Mouse (Mus musculus) ovary, postnatal 10 days (tissue): Measurements from ENCODE around the gene Nfkbib.
A peak's percentile ranks its signal among the peaks of the same experiment; 100 is the strongest.

ENCODE experiments used
- DNase-seq: peaks from one replicate; pipeline ENCODE4 v3.0.0; 2022; ENCODE audit warnings: low spot score

Nfkbib gene

DNA sequence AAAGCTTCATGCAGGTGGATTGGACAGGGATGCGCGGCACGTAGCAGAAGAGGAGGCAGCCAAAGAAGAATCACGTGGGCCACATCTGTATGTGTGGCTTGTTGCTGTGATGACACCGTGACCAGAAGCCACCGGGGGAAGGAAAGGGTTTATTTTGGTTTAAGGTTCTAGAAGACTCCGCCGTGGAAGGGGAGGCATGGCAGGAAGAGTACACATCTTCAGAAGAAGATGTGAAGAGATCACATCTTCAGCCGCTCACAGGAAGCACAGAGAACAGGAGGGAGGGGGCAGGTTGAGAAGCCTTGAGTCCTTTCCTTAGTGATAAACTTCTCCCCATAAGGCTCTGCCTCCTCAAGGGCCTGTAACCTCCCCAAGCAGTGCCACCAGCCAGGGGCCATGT lies 32.7 kb upstream of the Nfkbib start:
- DNase-seq = no peak

DNA sequence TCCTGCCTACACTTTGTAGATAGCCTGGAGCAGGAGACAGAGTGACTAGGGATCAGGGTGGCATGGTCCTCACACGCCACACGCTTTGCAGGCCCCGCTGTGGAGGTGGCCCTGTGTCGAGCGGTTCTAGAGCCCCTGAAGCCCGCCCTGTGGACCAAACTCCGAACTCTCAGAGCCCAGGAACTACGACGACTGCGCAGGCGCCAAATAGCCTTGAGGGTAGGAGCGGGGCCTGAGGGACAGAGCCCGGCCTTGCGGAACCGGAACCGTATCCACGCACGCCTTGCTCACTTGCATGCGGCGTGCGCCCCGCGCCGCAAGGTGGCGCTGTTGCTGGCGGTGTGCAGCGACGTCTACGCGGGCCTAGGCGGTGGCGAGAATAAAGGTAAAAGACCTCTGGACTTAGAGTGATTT lies 29.3 kb upstream of the Nfkbib start:
- DNase-seq = peak; percentile 62

DNA sequence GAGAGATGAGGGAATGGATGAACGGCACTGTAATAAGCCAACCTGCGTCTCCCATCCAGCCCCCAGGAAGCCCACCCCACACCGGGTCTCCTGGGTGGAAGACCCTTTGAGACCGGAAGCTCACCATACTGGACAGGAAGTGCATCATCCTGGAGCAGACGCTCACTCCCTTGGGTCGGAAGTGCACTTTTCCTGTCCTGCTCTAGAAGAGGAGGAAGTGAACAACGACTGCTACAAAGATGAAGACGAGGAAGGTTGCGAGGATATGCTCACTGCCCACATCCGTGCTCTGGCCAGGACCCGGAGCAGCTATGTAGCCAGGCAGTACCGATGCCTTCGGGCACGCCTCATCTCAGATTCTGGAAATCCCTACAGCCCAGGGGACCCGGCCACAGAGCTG lies 28.5 kb upstream of the Nfkbib start:
- no peak for DNase-seq

DNA sequence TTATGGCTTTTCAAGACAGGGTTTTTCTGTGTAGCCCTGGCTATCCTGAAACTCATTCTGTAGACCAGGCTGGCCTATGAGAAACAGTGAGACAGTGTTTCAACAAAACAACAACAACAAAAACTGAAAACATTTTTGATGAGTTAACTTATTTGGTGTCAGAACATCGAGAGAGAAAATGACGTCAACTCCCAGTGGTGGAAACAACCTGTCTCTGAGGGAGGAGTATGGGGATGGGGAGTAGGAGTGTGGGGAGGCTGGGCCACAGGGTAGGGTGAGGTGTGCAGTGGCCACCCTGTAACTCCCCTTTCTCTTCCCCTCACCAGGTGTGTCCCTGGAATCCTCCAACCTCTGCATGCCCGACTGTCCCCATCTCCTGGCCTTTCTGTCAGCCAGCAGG lies 27.2 kb upstream of the Nfkbib start:
- no peak for DNase-seq

DNA sequence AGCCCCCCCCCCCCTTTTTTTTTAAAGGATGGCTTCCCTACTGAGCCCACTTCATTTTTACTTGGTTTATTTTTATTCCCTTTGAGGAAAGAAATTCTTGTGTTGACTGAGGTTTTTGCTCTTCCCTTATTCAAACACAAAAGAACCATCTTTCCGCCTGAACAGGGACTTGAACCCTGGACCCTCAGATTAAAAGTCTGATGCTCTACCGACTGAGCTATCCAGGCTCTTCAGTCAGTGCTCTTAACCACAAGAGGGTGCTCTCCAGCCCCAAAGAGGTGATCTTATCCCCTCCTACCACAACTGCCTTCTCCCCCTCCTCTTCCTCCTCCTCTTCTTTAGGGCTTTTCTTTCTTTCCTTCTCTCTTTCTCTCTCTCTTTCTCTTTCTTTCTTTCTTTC lies 26.5 kb upstream of the Nfkbib start:
- DNase-seq = no peak

DNA sequence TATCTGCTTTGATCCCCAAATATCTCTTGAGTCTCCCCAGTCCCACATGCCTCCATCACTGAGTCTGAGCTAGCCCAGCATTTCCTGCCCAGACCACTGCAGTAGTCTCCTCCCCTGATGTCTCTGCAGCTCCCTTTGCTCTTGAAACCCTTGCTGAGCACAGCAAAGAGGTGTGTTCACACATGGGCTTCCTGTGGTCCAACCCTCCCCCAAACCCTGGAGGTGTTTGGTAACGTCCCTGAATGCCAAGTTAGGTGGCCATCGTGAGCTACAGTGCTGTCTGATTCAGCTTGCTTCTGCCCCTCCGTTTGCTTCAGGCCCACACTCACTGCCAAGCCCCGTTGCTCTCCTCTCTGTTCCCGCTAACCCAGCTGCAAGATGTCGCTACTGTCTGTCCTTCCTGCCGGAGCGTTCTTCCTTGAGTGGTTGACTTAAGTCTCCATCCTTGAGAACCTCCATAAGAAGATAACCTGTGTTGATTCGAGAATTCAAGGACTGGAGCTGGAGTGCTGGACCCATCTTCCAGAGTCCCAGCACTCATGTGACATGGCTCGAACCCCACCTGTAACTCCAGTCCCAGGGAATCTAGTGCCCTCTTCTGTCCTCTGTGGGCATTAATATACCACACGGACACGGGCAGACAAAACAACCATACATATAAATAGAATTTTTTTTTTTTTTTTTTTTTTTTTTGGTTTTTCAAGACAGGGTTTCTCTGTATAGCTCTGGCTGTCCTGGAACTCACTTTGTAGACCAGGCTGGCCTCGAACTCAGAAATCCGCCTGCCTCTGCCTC lies 25.3 kb upstream of the Nfkbib start:
- no peak for DNase-seq

DNA sequence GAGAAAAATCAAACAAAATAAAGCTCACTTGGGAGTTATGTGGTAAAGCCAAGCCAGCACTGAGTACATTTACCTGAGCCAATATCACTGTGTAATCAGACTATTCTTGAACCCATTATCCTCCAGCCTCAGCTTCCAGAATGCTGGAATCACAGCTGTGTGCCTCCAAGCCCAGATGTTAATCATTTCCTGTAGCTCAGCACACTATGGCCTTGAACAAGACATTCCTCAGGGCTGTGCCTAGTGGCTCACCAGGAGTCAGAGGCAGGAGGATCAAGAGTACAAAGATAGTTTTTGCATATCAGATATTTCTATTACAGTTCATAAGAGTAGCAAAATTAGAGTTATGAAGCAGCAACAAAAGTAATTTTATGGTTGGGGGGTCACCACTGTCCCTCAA lies 24.4 kb upstream of the Nfkbib start:
- DNase-seq = no peak

DNA sequence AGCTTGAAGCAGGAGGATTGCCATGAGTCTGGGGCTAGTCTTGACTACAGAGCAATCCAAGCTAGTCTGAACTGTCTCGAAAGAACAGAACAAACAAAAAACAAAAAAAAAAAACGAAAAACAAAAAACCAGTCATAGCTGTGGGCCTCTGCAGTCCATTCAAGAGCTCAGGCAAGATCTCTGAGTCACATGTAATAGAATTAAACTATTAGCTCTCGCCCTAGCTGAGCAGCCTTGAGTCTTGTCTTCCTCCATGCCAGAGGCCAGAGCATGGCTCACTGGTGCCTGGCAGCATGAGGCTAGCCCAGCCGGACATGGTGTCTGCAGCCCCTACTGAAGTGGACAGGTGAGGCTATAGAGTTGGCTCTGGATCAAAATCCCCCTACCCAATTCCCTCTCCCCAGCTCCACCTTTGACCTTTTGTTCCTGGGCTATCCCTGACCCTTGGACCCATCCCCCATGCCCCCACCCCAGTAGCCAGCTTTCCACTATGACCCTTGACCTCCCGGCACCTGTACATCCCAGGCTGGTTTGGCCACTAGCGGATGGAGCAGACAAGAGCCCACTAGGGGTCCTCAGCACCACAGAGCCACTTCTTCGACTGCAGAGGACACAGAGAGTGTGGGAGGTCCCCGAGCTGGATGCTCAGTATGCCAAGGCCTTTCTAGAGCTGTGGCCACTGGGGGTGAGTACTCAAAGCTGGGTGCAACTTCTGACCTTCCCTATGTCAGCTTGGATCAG lies 22.9 kb upstream of the Nfkbib start:
- no peak for DNase-seq

DNA sequence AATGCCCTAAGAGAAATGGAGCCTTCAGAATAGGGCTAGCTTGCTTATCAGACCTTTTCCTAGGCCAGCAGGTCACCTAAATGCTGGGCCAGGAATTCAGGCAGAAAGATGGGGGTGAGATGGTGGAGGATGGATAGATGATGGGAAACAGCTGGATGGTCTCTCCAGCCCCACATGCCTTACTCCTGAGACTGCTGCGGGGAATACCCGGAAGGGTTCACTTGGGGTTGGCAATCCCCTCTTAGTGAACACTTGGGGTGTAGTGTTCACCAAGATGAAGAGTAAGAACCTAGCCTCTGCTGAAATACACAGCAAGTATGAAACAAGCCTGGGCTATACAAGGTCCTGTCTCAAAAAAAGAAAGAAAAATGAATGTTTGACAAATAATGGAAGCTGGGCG lies 21.9 kb upstream of the Nfkbib start:
- no peak for DNase-seq

DNA sequence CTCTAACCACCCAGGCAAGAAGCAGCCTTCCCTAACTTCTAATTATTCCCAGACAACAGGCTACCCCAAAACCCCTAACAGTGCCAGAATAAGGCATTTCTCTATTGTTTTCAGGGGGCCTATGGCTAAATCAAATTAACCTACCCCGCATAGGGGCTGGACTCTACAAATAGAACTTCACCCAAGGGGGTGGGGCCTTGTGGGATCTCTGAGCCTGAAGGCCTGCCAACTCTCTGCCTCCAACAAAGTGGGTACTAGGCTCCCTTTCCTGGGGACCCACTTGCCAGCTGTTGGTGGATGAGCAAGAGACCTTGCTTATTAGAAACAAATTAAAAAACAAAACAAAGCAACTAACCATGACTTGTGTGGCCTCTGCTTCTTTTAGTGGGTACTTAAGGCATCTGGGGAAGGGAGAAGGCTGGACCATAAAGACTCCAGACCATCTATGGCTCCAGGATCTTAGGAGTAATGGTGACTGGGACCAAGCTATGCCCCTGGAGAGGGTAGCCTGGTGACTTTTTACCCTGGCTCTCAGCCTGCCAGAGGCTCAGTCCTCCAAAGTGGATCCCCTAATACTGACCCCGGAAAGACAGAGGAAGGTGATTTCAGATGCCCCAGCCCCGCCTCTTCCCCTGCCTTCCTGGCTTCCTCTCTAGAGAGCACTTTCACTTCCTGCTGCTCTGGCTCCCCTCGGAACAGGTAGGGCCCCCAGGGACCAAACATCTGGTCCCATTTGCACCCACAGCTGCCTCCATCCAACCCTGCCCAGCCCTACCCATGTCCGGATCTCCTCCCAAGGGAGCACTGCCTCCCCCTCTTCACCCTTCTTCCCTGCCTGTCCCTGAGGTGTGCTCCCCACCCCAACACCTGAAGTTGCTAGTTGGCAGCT lies 21.2 kb upstream of the Nfkbib start, which contains the start of gene Rinl:
Gene Rinl, plus strand, starts transcription at position 663 of the 889 bp plus-strand sequence.
- no peak for DNase-seq

DNA sequence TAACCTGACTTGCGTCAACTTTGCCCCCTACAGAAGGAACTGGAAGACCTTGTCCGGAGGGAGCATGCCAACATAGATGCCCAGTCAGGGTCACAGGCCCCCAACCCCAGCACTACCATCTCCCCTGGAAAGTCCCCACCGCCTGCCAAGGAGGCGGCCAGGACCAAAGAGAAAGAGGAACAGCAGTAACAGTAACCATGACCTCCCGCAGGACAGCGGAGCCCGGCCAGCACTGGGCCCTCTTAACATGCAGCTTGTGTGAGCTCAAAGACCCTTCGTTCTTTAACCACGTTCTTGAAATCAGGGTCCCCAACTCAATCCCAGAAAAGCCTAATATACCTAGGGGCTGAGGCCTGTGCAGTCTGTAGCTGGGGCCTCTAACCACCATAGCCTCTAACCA lies 20.6 kb upstream of the Nfkbib start:
- DNase-seq = no peak

DNA sequence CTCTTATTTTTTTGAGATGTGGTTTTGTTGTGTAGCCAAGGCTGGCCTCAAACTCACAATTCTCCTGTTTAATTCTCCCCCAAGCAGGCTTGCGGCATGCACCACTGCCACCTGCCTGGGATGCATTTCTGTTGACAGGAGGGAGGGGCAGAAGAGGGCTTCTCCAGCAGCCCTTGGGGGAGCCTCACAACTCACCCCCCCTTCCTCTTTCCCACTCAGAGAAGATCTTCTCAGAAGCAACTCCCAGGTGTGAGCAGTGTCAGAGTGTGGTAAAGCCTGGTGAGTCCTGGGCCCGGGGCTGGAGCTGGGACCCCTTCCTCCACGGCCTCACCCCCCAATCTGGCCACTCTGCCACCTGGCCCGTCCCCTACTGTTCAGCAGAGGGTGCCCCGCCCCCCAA lies 17.8 kb upstream of the Nfkbib start:
- DNase-seq = no peak

DNA sequence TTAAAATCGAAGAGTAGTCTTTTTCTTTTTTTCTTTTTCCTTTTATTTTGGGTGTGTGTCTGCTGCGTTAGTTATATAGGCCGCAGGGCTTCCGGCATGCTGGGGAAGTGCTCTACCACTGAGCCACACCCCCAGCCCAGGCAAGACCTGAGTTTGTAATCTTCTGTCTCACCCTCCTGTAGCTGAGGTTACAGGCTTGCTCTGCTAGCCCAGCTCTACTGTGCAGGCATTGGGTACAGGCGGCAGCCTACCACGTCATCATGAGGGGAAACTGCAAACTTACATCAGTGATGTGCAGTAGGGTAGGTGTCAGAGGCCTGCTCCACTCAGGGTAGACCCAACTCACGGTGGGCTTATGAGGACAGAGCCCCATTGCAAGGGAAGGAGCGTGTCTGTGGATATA lies 13.9 kb upstream of the Nfkbib start:
- no peak for DNase-seq

DNA sequence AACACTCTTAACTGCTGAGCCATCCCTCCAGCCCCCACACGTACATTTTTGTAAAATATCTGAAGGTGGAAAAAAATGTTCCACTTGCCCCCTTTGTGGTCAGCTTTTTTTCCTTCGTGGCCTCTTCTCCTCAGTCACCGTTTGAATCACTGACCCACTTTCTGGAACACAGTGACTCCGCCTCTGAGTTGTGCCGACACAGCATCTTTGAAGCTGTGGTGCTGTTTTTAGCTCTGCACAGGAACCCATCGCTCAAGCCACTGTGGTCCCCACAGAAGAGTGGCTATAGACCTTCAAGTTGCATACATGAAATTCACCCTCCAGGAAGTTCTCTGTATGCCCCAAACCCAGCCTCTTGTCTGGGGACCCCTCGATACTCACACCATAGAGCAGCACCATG lies 13.5 kb upstream of the Nfkbib start:
- no peak for DNase-seq

DNA sequence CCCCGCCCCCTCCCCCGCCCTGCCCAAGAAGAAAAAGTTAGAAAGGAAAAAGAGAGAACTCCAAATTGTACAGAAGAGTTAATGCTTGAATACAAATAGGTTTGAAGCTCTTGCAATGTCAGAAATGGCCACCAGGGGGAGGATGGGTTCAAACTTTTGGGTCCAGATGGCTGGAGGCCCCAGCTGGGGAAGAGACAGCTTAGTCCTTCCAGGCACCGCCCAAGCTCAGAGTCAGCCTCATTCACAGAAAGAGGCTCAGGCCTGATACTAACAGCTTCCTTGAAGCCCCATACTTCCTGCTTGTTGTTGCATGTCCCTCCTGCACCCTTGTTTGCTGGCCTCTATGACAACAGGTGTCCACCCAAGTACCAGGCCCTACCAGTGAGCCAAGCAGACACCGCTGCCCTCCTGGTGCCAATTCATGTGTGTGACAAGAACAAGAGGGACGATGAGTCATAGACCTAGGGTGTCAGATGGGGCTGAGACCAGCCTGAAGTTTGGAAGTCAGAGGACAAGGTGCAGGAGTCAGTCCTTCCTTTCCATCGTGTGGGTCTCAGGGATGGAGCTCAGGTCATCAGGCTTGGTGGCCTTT lies 12.9 kb upstream of the Nfkbib start:
- peak; percentile 85 for DNase-seq

DNA sequence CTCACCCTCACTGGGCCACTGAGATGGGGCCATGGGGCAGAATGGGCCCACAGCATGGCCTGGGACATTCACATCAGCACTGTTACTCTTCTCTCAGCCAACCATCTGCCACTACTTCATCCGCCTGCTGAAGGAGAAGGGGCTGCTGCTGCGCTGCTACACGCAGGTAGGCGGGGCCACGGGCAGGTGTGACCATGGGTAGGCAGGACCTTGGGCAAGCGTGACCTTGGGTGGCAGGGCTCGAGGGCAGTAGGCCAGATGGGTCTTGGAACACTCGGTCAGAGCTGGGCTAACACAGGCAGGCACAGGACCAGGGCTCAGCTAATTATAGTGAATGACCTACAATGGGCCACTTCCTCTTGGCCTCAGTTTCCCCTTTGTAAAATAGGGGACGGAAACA lies 11.5 kb upstream of the Nfkbib start:
- DNase-seq = no peak

DNA sequence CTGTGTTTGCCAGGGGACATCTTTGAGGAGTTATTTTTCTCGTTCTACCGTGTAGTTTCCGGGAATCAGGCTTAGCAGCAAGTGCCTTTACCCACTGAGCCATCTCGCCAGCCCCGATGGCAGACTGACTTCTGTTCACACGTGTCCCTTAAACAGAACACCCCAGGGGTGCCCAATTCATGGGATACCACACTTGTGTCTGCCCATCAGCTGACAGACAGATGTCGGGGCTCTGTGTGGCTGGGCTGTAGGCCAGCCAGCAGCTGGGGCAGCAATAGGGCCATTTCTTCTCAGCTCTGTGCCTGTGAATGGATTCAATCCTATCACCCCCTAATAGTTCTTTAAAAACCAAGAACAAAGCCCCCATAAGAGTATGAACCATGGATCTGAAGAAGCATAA lies 7.8 kb upstream of the Nfkbib start:
- no peak for DNase-seq

DNA sequence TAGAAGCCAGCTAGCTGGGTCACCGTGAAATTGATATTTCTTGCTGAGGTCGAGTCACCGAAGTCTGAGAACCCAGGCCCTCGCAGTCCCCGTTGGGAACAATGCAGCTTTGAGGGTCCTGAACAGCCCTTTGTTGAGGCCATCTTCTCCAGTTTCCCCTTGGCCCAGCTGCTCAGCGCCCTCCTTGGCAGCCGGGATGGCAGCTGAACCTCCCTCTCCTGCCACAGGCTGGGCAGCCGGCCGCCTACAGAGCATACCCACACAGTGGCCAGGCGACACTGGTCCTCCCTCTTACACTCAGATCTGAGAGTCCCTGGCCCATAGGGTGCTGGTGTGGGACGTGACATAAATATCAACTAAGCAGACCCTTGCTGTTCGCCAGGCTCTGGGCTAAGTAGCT lies 6.9 kb upstream of the Nfkbib start:
- no peak for DNase-seq

DNA sequence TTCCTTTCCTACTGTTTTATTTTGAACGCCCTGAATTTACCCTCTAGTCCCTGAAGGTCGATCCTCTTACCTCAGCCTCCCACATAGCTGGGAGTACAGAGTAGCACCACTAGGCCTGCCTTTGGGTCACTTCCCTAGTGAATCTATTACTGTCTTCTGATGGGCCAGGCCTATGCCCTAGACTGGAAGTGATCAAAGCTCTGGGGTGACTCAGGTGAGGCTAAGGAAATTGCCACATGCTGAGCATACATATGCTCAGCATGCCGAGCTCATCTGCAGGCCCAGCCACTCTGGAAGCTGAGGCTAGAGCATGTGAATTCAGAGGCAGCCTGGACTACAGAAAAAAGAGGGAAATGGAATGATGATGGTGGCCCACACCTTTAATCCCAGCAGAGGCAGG lies 5.9 kb upstream of the Nfkbib start:
- DNase-seq = no peak

DNA sequence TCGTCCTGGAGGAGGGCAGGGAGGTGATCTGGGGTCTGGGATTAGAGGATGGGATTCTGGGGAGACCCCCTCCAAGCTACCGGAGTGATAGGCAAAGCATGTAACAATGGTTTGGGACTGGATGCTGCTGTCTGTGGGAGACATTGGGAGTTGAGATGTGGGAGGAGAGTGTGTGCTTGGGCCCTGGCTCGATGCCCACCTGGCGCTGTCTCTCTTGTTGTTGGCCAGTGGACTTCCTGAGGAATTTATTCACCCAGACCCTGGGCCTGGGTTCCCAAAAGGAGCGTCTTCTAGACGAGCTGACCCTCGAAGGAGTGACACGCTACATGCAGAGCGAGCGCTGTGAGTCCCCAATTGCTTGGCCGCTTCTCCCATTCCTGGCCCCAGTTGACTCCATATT lies 4.6 kb upstream of the Nfkbib start:
- DNase-seq = no peak

DNA sequence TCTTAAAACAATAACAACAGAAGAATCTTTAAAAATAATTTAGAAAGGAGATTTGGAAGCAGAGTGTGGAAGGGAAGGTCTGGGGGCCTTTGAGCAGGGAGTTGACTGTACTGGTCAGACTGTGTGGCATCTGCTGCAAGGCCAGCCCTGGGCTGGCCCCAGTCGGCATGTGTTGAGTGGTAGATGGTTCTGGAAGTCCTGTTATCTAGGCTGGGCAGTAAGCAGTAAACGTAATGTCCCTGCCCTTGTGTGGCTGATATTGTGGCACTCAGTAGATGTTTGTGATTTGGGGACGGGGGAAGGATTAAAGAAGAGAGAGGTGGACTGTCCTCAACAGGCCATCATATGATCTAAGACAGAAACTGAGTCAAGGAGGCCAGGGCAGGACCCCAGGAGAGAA lies 3.0 kb upstream of the Nfkbib start:
- DNase-seq = no peak

DNA sequence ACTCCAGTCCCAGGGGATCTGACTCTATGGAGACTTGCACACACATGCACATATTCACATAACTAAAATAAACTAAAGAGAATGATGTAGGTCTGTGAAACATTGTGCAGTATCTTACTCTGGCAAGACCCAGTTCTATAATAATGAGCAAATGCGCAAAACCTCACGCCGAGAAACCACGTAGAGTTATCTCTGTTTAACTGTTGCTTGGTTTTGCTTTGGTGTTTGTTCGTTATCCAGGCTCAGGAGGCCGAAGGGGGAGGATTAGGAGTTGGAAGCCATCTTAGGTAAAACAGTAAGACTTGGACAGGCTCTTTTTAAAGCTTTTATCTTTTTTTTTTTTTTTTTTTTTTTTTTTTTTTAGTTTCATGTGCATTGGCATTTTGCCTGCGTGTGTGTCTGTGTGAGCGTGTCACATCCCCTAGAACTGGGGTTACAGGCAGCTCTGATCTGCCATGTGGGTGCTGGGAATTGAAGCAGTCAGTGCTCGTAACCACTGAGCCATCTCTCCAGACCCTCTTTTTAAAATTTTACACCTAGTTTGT lies 2.2 kb upstream of the Nfkbib start:
- DNase-seq = no peak
